30 mouse cellular contexts compared by ENCODE assay signal in the genomic region with DNA sequence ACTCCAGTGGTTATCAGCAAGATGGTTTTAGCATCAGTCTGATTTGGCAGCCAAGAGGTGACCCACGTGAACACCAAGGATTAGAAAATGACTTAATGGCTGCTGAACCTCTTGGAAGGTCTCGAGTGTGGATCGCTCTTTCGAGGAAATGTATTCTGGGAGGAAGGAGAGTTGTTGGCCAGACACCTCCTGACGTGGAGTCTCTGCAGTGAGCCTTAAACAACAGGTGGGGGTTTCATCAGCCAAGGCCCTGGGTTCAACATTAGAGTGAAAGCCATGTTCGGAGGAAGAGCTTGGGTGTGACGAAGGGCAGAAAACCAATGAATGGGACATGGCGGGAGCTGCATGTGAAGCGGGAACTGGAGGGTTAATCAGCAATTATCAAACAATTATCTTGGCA. TPM values are rescaled to one million over a fixed set of nuclear protein-coding genes. Genes with fewer than 3 reads are reported as not detected.
"Had no signal": no experiment of that assay in that cellular context is flagged by ENCODE, and none has a peak within 500 bp of the region (broad histone marks: within the 10 kb centered on the region; RNA-seq: fewer than 3 reads in every experiment).

No protein-coding gene starts in this region.

- H3K27me3 ChIP-seq: limb, embryonic 12.5 days; limb, embryonic 13.5 days; limb, embryonic 15.5 days; liver, embryonic 13.5 days; lung, embryonic 15.5 days; megakaryocyte, embryonic 14.5 days; midbrain, embryonic 12.5 days; midbrain, embryonic 13.5 days; neural tube, embryonic 12.5 days had no signal

- H3K9me3 ChIP-seq: limb, embryonic 10.5 days; limb, embryonic 12.5 days; limb, embryonic 13.5 days; limb, embryonic 15.5 days; liver, embryonic 12.5 days; liver, embryonic 13.5 days; liver, embryonic 15.5 days; lung, embryonic 15.5 days; megakaryocyte, embryonic 14.5 days; midbrain, embryonic 10.5 days; midbrain, embryonic 12.5 days; midbrain, embryonic 13.5 days; neural tube, embryonic 12.5 days had no signal

- H3K4me3 ChIP-seq: limb, embryonic 10.5 days; limb, embryonic 12.5 days; limb, embryonic 13.5 days; limb, embryonic 15.5 days; liver, embryonic 12.5 days; liver, embryonic 13.5 days; liver, embryonic 15.5 days; lung, embryonic 15.5 days; megakaryocyte, embryonic 14.5 days; midbrain, embryonic 10.5 days; midbrain, embryonic 12.5 days; midbrain, embryonic 13.5 days; myocyte; neural tube, embryonic 12.5 days had no signal

- DNase-seq: left cerebral cortex, postnatal 4 days; liver; liver, embryonic 13.5 days; liver, postnatal 0 days; lung, adult 18-20 months; lung, adult 2 months; lung, embryonic 14.5 days; lung, postnatal 10 days; lung, postnatal 14 days; lung, postnatal 36 days; lung, postnatal 4 days; midbrain, embryonic 14.5 days had no signal

- H3K27ac ChIP-seq: limb, embryonic 10.5 days; limb, embryonic 12.5 days; limb, embryonic 13.5 days; limb, embryonic 15.5 days; liver, embryonic 12.5 days; liver, embryonic 13.5 days; liver, embryonic 14.5 days; liver, embryonic 15.5 days; lung, embryonic 15.5 days; macrophage; midbrain, embryonic 10.5 days; midbrain, embryonic 12.5 days; midbrain, embryonic 13.5 days; neural tube, embryonic 12.5 days had no signal

- H3K9ac ChIP-seq: limb, embryonic 12.5 days; limb, embryonic 13.5 days; limb, embryonic 15.5 days; liver, embryonic 12.5 days; liver, embryonic 13.5 days; liver, embryonic 14.5 days; liver, embryonic 15.5 days; liver, postnatal 0 days; lung, embryonic 14.5 days; lung, embryonic 15.5 days; midbrain, embryonic 12.5 days; midbrain, embryonic 13.5 days; neural tube, embryonic 12.5 days had no signal

- H3K4me2 ChIP-seq: limb, embryonic 12.5 days; limb, embryonic 13.5 days; limb, embryonic 15.5 days; liver, embryonic 11.5 days; liver, embryonic 12.5 days; liver, embryonic 13.5 days; liver, embryonic 15.5 days; lung, embryonic 14.5 days; lung, embryonic 15.5 days; midbrain, embryonic 12.5 days; midbrain, embryonic 13.5 days; neural tube, embryonic 12.5 days had no signal

- ATAC-seq: liver, embryonic 12.5 days; liver, postnatal 0 days; midbrain, embryonic 13.5 days; midbrain, embryonic 16.5 days had no signal

RNA-seq across cellular contexts. Expression of a gene that starts 3.8 kb away (rescaled TPM):
- total RNA-seq: monocyte, adult 5-6 weeks had no signal
